Mouse (Mus musculus) E14TG2a.4 (cell line): ENCODE results near the gene Sod1.

Experiments used
- CTCF ChIP-seq: conservative IDR thresholded peaks from 2 replicates; pipeline ENCODE4 v1.5.1; 2014; ENCODE audit warnings: low read length
- POU5F1 ChIP-seq: IDR thresholded peaks from 2 replicates; pipeline ENCODE4 v1.6.1; 2014; ENCODE audit warnings: low read length, borderline replicate concordance

DNA sequence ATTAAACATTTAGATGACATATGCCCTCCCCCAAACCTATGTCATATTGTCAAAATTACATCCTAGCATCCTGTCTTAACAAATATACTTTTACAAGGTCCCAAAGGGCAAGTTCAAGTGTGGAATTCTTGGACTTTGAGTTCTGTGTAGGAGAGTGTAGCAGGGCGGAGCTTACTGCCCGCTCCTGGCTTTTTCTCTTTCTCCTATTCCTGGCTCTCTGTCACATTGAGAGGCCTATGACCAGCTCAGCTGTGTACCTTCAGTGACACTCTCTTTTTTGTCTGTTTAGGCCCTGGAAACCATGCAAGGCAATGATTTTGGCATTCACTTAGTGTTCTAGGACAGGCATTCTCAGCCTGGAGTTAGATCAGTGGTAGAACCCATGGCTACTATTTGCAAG, 4.1 kb upstream of the Sod1 start:
- TF ChIP-seq CTCF (no peak), POU5F1 (no peak)
